Mouse (Mus musculus) embryonic facial prominence, embryonic 14.5 days (tissue): ENCODE measurements around the gene Elp4. TPM values are rescaled to one million over a fixed set of nuclear protein-coding genes. Genes with fewer than 3 reads are reported as not detected.

Experiments
- ATAC-seq: fragments of 200-750 bp; cut with Nextera tagmentation; 2 replicates; pipeline ENCODE4 v1.8.0; 2017; ENCODE audit warnings: low read depth, moderate number of reproducible peaks, moderate TSS enrichment
- DNase-seq: peaks from one replicate; pipeline ENCODE4 v3.0.0-alpha.2; 2015; ENCODE audit warnings: low spot score
- H3K27ac ChIP-seq: fragments of 300-500 bp; sonication (generic); replicated peaks from 2 replicates; pipeline ENCODE4 v1.5.1; 2014; ENCODE audit warnings: low read depth, mild to moderate bottlenecking, low read length, moderate library complexity
- H3K27me3 ChIP-seq: fragments of 300-500 bp; sonication (generic); replicated peaks from 2 replicates; pipeline ENCODE4 v1.6.1; 2014; ENCODE audit warnings: low read length; ENCODE audit not compliant: control insufficient read depth, insufficient read depth
- H3K36me3 ChIP-seq: fragments of 300-500 bp; sonication (generic); 2 replicates; pipeline ENCODE4 v1.6.1; 2014; ENCODE audit warnings: low read length, mixed read lengths; ENCODE audit not compliant: control insufficient read depth, insufficient read depth
- H3K4me1 ChIP-seq: fragments of 300-500 bp; sonication (generic); 2 replicates; pipeline ENCODE4 v1.6.1; 2014; ENCODE audit warnings: antibody characterized with exemption, low read length; ENCODE audit not compliant: control insufficient read depth, insufficient read depth
- H3K4me2 ChIP-seq: fragments of 300-500 bp; sonication (generic); 2 replicates; pipeline ENCODE4 v1.6.1; 2014; ENCODE audit warnings: low read depth, mild to moderate bottlenecking, low read length, moderate library complexity, mixed read lengths
- H3K4me3 ChIP-seq: fragments of 300-500 bp; sonication (generic); 2 replicates; pipeline ENCODE4 v1.5.1; 2014; ENCODE audit warnings: low read depth, mild to moderate bottlenecking, low read length
- H3K9ac ChIP-seq: fragments of 300-500 bp; sonication (generic); 2 replicates; pipeline ENCODE4 v1.6.1; 2014; ENCODE audit warnings: low read depth, mild to moderate bottlenecking, low read length, moderate library complexity, mixed read lengths
- H3K9me3 ChIP-seq: fragments of 300-500 bp; sonication (generic); 2 replicates; pipeline ENCODE4 v1.6.1; 2016; ENCODE audit warnings: low read length; ENCODE audit not compliant: control insufficient read depth
- WGBS: fragments of 180-500 bp; shearing (Covaris S2); extraction: QIAGEN DNeasy Blood & Tissue Kit; methylation state at CpG from one replicate; pipeline ENCODE4 v1.1.7; 2014; 5-methylcytosine and 5-hydroxymethylcytosine counted together
- polyA plus RNA-seq: library from polyadenylated mRNA; unstranded; fragments of >200 nt; fragmentation: Nextera tagmentation; extraction: Ambion mirVana; gene quantifications from 2 replicates; pipeline ENCODE4 v1.2.1, GENCODE M21; 2014

Gene Elp4
- polyA plus RNA-seq, 1 experiment from 2014 or later = 28.8 TPM

DNA sequence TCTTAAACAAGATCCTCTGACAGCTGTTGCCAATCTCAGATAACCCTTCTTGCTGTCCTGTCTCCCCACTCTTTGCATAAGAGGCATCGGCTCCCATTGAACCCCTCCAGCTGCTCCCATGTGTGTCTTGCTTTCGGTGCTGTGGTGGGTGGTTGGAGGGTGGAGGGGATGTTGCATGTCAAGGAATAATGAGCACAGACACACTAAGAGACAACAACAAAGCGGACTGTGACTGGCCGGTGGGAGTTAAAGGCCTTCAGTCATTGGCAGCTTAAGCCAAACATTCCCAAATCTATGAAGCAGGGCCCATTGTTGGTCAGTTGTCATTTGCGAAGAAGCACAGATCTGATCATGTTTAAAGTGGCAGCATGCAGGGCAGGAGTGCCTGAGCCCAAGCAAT, 206.6 kb downstream of the Elp4 start:
- peaks cover 6% of the 10 kb centered on the region; the same call in 1 of the 2 replicates for H3K36me3 ChIP-seq
- no peak for ATAC-seq
- no peaks in the 10 kb centered on the region for H3K4me1 ChIP-seq

DNA sequence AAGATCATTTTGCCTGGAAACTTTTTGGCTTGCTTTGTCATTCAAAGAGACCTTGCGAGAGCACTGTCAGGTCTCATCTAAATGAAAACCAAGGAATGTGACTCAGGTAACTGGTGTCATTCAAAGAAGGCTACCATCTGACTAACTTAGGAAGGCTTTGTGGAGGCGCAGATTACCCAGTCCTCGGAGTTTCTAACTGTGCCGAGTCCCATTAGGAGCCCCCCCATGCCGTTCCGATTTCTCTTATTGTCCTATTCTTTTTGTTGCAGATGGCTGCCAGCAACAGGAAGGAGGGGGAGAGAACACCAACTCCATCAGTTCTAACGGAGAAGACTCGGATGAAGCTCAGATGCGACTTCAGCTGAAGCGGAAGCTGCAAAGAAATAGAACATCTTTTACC, 213.1 kb downstream of the Elp4 start:
- no peak overlapping the region for H3K27ac ChIP-seq
- DNase-seq (no peak), ATAC-seq (no peak)
- peaks cover 67% of the 10 kb centered on the region for H3K27me3 ChIP-seq
- 15% methylated on average over 10 of the region's 10 CpGs for WGBS
- H3K4me3 ChIP-seq = no peak overlapping the region
- no peaks in the 10 kb centered on the region for H3K9me3 ChIP-seq
- no peaks in the 10 kb centered on the region for H3K4me1 ChIP-seq
- no peak overlapping the region for H3K9ac ChIP-seq
- no peaks in the 10 kb centered on the region for H3K36me3 ChIP-seq
- H3K4me2 ChIP-seq = no peak overlapping the region

More for the DNA sequence above, 206.6 kb downstream of the Elp4 start:
- DNase-seq = no peak
- Histone ChIP-seq H3K27ac (no peak overlapping the region), H3K4me2 (no peak overlapping the region), H3K9me3 (no peaks in the 10 kb centered on the region), H3K27me3 (peaks cover 3% of the 10 kb centered on the region), H3K4me3 (no peak overlapping the region), H3K9ac (no peak overlapping the region)
- 79% methylated on average over 5 of the region's 5 CpGs for WGBS

DNA sequence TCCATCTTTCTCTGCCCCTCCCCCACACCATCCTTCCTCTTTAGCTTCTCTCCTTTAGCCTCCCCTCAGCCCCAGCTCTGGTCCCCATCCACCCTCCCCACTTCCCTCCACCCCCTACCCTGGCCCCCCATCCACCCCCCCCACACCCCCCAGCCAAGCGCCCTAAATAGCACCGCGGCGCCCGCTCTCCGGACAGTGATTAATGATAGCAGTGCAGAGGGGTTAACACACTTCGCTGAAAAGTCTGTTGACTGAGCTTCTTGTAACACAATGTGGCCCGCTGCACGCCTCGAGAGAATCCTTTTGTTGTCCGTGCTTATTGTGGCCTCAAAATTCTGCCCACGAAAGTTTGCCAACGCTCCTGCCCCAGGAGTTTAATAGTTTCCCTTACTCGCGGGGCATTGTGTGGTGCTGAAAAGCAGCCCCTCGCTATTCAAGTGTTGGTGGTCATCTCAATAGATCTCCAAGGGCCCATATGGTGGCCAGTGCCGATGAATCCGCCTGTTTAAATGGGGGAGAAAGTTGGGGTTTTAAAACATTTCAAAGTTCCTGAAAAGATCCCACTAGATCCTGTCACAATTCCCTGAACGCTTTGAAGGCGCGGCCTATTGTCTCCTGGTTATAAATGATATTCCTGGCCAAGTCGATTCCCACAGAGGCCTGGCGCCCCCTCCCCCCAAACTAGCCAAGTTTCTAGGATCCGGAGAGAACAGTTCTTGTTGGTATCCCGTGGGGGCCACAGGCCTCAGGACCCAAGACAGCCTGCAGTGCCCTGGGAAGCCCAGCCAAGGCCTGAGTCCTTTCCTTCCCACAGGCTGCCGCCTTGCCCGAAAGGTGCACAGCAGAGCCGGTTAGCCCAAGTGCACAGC, 214.4 kb downstream of the Elp4 start:
- no peaks in the 10 kb centered on the region for H3K4me1 ChIP-seq
- no peaks in the 10 kb centered on the region for H3K36me3 ChIP-seq
- no peak overlapping the region for H3K9ac ChIP-seq
- ATAC-seq = peak; percentile 37; the same call in 1 of the 2 replicates
- DNase-seq = no peak
- H3K9me3 ChIP-seq = no peaks in the 10 kb centered on the region
- H3K27ac ChIP-seq = no peak overlapping the region
- H3K4me2 ChIP-seq = no peak overlapping the region; the same call in 1 of the 2 replicates
- 5% methylated on average over 28 of the region's 28 CpGs for WGBS
- H3K27me3 ChIP-seq = peaks cover 80% of the 10 kb centered on the region
- H3K4me3 ChIP-seq = 0 out of 2 replicates have a peak overlapping the region, but pooled peaks have one; percentile 12

DNA sequence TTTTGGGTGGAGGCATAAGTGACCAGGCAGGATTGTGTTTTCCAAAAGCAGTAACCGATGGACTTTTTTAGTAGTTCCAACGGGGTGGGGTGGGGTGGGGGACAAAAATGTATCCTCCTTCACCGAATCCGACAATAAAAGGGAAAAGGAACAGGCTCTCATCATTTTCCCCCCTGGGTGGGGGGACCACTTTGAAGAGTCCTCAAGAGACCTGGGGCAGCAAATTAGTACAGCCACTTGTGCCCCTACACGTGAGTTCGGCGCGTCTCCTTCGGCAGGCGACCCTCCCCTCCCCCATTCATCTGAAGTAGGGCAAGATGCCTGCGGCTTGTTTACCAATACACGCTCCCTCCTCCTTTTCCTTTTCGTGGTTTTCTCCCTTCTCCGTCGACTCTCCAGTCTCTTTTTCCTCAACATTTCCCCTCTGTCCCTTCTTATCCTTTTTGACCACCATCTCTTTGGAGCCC, 215.0 kb downstream of the Elp4 start:
- Histone ChIP-seq H3K4me3 (0 out of 2 replicates have a peak overlapping the region, but pooled peaks have one; percentile 12), H3K4me2 (peak overlapping the region; percentile 31), H3K9ac (no peak overlapping the region), H3K4me1 (no peaks in the 10 kb centered on the region), H3K36me3 (no peaks in the 10 kb centered on the region), H3K27ac (no peak overlapping the region), H3K9me3 (no peaks in the 10 kb centered on the region), H3K27me3 (peaks cover 86% of the 10 kb centered on the region)
- DNase-seq (no peak), ATAC-seq (no peak)
- WGBS = under 1% methylated on average over 15 of the region's 15 CpGs

DNA sequence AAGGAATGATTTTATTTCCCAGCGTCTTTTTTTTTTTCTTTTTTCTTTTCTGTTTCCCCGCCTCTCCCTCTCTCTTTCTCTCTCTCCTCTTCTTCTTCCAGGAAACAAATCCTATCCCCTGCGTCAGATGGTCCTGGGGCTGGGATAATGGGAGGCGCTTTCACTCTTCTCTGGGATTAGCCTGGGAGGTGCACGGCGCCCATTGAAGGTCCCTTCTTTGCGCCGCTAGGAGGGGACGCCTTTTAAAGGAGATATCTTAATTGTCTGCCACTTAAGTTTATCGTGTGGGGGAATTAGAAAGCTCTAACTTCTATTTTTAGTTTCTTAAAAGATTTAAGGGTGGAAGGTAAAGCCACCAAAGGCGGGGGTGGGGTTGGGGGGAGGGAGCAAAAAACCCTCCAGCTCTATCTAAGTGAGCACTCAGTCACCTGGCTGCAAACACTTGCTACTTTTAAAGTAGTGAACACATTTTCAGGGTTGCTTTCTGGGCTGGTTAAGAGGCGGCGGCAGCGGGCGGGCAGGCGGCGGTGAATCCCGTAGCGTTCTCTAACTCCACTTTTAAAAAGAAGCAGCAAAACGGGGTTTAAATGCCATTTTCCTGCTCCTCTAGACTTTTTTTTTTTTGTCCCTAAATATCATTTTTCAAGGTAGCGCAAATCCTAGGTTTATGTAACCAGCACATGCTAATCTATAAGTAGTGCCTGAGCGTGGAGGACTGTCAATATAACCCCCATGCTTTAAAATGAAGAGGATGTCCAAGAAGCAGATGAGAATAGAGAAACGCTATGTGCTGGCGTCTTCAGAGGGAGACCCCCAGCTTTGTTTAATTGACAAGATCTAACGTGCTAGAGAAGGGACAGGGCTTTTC, 215.7 kb downstream of the Elp4 start:
- WGBS = under 1% methylated on average over 25 of the region's 25 CpGs
- no peak overlapping the region for H3K27ac ChIP-seq
- H3K4me3 ChIP-seq = peak overlapping the region; percentile 12; the same call in 1 of the 2 replicates
- peak overlapping the region; percentile 31 for H3K4me2 ChIP-seq
- no peak overlapping the region for H3K9ac ChIP-seq
- ATAC-seq = no peak
- peaks cover 93% of the 10 kb centered on the region for H3K27me3 ChIP-seq
- H3K4me1 ChIP-seq = no peaks in the 10 kb centered on the region
- DNase-seq = no peak
- no peaks in the 10 kb centered on the region for H3K9me3 ChIP-seq
- H3K36me3 ChIP-seq = no peaks in the 10 kb centered on the region

DNA sequence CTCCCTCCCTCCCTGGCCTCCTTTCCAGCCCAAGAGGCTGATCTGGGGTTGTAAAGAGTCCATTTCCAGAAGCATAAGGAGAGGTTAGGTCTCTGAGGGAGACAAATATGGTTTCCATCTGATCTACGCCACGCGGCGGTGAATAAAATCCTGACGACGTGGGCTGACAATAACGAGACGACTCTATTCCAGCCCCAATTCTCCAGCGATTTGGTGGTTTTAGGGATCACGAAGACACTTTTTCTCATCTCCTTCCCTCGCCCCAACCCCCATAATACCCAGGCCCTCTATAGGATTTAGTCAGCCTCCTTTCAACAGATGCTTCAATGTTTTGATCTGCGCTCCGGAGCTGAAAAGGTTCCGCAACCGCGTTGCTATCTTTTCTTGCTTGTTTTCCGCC, 216.4 kb downstream of the Elp4 start:
- Histone ChIP-seq H3K4me2 (peak overlapping the region; percentile 31), H3K4me3 (peak overlapping the region; percentile 12), H3K27ac (no peak overlapping the region), H3K9ac (no peak overlapping the region), H3K36me3 (no peaks in the 10 kb centered on the region), H3K4me1 (no peaks in the 10 kb centered on the region), H3K9me3 (no peaks in the 10 kb centered on the region), H3K27me3 (peaks cover 98% of the 10 kb centered on the region)
- WGBS = 3% methylated on average over 17 of the region's 17 CpGs
- DNase-seq (no peak), ATAC-seq (no peak; the same call in 1 of the 2 replicates)

DNA sequence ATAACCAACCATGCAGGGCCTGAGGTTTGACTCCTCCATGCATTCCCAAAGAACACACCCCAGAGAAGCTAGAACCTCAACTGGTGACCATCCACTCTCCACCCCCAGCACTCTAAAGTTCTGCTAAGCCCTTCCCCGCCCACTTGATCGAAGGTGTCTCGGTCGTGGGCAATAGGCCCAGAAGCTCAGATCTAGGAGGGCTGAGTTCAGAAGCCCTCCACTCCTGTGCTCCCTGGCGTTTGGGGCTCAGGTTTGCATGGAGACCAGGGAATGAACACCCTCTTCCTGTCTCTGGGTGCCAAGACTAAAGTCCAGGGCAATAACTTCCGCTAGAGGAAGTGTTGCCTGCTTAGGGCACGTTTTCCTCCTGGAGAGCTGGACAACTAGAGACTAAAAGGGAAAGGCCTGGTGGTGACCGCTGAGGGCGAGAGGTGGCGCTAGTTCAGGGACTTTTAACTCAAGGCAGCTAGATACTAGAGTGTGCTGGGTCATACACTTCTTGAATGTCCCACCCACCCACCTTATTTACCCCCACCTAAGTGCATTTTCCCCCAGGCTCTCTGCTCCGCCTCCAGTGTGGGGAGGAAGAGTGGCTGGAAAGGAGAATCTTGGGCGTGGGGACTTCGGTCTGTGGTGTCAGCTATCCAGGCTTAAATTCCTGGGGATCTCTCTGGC, 216.9 kb downstream of the Elp4 start:
- peak overlapping the region; percentile 12; the same call in 1 of the 2 replicates for H3K4me3 ChIP-seq
- ATAC-seq (peak; percentile 60), DNase-seq (no peak)

More for the DNA sequence above, 216.9 kb downstream of the Elp4 start:
- no peaks in the 10 kb centered on the region for H3K9me3 ChIP-seq
- H3K36me3 ChIP-seq = no peaks in the 10 kb centered on the region
- H3K27me3 ChIP-seq = peaks cover 98% of the 10 kb centered on the region
- H3K27ac ChIP-seq = no peak overlapping the region
- H3K4me2 ChIP-seq = peak overlapping the region; percentile 31; the same call in 1 of the 2 replicates
- WGBS = 3% methylated on average over 13 of the region's 13 CpGs
- H3K4me1 ChIP-seq = no peaks in the 10 kb centered on the region
- H3K9ac ChIP-seq = no peak overlapping the region
